Mouse (Mus musculus): ENCODE results near the gene Fhad1.

DNA sequence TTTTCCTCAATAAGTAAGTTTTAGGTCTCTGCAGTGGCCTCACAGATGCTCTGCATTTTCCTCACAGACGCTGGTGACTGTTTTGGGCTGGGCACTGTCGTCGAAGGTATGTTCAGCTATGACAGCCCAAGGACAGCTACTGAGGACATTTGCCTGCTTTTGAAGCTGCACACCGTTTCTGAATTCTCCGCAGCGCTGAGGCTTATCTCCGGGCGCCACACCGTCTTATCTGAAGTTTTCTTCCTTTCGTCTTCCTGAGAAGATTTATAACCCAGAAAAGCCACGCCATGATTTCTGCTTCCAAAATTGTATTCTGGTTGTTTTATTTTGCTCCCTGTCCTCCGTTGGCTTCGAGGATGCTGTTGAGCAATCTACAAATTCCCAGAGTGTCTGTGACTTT lies 13.7 kb upstream of the Fhad1 start:
- TF ChIP-seq CTCF (IDR thresholded peaks at IDR 0.05; ENCODE audit: control insufficient read depth, insufficient read depth, low read length) (no peak), POLR2A (IDR thresholded peaks at IDR 0.05; ENCODE audit: borderline replicate concordance, control insufficient read depth, low read depth, low read length) (no peak)

Measured in bone marrow, adult 2 months (tissue).